Mouse (Mus musculus) lung, adult 18-20 months (tissue): ENCODE measurements around the gene Arhgap44.
A peak's percentile ranks its signal among the peaks of the same experiment; 100 is the strongest.

Experiments used
- DNase-seq, 2 experiments: peaks; one replicate each; pipeline ENCODE4 v3.0.0; 2022; ENCODE audit warnings: mixed read lengths in 2 of 2

The Arhgap44 gene

GRCm38 (mm10) chr11:64999685-65000084 is 163.1 kb downstream of the Arhgap44 start:
- DNase-seq, result no peak

GRCm38 (mm10) chr11:64998439-64998838 is 164.3 kb downstream of the Arhgap44 start:
- no peak for DNase-seq

- no peak for DNase-seq
Measured at GRCm38 (mm10) chr11:64988556-64988955, 174.2 kb downstream of the Arhgap44 start.

GRCm38 (mm10) chr11:64979489-64979845 is 183.3 kb downstream of the Arhgap44 start:
- DNase-seq, result no peak

- DNase-seq, result peak; percentile 97
Measured at GRCm38 (mm10) chr11:64978720-64979488, 183.9 kb downstream of the Arhgap44 start, which contains the start of gene Elac2. Gene Elac2 (plus strand): TSS chr11:64979038.

- DNase-seq, result no peak
Measured at GRCm38 (mm10) chr11:64972418-64972817, 190.3 kb downstream of the Arhgap44 start.

GRCm38 (mm10) chr11:64971471-64971988 is 191.2 kb downstream of the Arhgap44 start:
- DNase-seq, result no peak

- DNase-seq, result no peak
Measured at GRCm38 (mm10) chr11:64968939-64969342, 193.8 kb downstream of the Arhgap44 start.

- DNase-seq, result peak; percentile 31 to 51
Measured at GRCm38 (mm10) chr11:64968507-64968906, 194.3 kb downstream of the Arhgap44 start.

- DNase-seq, result no peak
Measured at GRCm38 (mm10) chr11:64962629-64963028, 200.1 kb downstream of the Arhgap44 start.

- DNase-seq, result no peak
Measured at GRCm38 (mm10) chr11:64956962-64957729, 205.6 kb downstream of the Arhgap44 start.
